Mouse (Mus musculus): ENCODE measurements around the gene Large2.

GRCm38 (mm10) chr2:92401091-92401561, 26.5 kb upstream of the Large2 start, which contains the start of gene Mapk8ip1:
- TF ChIP-seq POLR2A (IDR thresholded peaks at IDR 0.05; ENCODE audit: extremely low read depth, insufficient read depth, low read length) = peak; percentile 54; the same call in 1 of the 2 replicates
- no peak for TF ChIP-seq CTCF (IDR thresholded peaks at IDR 0.05; ENCODE audit: extremely low read depth, insufficient read depth, low read length)
